21 mouse cellular contexts compared by ENCODE assay signal in the genomic region with DNA sequence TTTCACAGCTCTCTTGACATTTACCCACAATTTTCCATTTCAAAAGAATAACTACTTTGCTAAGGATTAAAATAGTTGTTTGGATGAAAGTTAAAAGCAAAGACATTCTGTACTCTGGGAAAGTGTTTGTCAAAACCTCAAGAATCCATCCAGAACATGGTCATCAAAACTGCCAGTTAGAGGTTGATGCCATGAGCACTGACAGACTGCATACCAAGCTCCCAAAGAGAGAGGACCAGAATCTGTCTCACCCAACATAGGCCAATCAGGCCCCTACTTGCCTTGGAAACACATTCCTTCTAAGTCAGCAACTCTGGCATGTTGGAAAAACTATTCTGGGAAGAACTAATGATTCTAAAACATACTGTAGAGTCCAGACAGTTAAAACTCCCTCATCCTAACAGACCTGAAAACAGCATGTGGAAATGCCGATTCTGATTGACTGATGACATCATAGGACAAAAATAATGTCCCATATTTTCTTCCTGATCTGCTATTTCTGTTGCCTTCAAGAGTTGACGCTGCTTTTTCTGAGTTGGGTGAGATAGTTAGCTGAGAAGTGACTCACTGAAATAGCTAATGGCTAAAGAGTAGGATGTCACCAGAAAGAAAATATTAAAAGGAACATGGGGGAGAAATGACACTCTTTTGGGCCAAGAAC.
DNase-seq lines count a peak whose midpoint lies in the region; ATAC-seq lines count a peak whose summit lies in the region.
"Had no signal": no experiment of that assay in that cellular context is flagged by ENCODE, and none has a peak within 500 bp of the region (broad histone marks: within the 10 kb centered on the region; RNA-seq: fewer than 3 reads in every experiment).

No protein-coding gene starts in this region.

- no peak overlapping the region for H3K9ac ChIP-seq in heart, embryonic 13.5 days
- H3K9ac ChIP-seq in embryonic facial prominence, embryonic 14.5 days (ENCODE audit: low read depth, low read length) = no peak overlapping the region
- no peak overlapping the region for H3K9ac ChIP-seq in hindbrain, embryonic 12.5 days
- H3K9ac ChIP-seq: embryonic facial prominence, embryonic 15.5 days; forebrain, embryonic 12.5 days had no signal

- no peak overlapping the region for H3K4me2 ChIP-seq in heart, embryonic 13.5 days
- no peak overlapping the region for H3K4me2 ChIP-seq in embryonic facial prominence, embryonic 14.5 days (ENCODE audit: low read depth, low read length)
- H3K4me2 ChIP-seq in hindbrain, embryonic 12.5 days (replicated peaks) = no peak overlapping the region
- H3K4me2 ChIP-seq: embryonic facial prominence, embryonic 15.5 days; forebrain, embryonic 12.5 days; heart, embryonic 11.5 days had no signal

- no peaks in the 10 kb centered on the region for H3K27me3 ChIP-seq in heart, embryonic 13.5 days (replicated peaks)
- H3K27me3 ChIP-seq in embryonic facial prominence, embryonic 14.5 days (replicated peaks; ENCODE audit: control insufficient read depth, insufficient read depth, low read length) = no peaks in the 10 kb centered on the region
- no peaks in the 10 kb centered on the region for H3K27me3 ChIP-seq in hindbrain, embryonic 12.5 days
- H3K27me3 ChIP-seq: CH12.LX; embryonic facial prominence, embryonic 15.5 days; forebrain, embryonic 12.5 days had no signal

- ATAC-seq in heart, embryonic 13.5 days (ENCODE audit: extremely low read depth, insufficient number of reproducible peaks, low FRiP score, low TSS enrichment) = no peak
- no peak for ATAC-seq in embryonic facial prominence, embryonic 14.5 days (ENCODE audit: low read depth)
- no peak for ATAC-seq in hindbrain, embryonic 12.5 days (ENCODE audit: low FRiP score)
- ATAC-seq: hindbrain, embryonic 16.5 days; inflammation-experienced regulatory T-cells, adult 6 months; intestine, postnatal 0 days had no signal

- no peak overlapping the region for H3K4me3 ChIP-seq in heart, embryonic 13.5 days
- no peak overlapping the region for H3K4me3 ChIP-seq in embryonic facial prominence, embryonic 14.5 days (ENCODE audit: low read depth, low read length)
- H3K4me3 ChIP-seq in hindbrain, embryonic 12.5 days = no peak overlapping the region
- H3K4me3 ChIP-seq: embryonic facial prominence, embryonic 15.5 days; forebrain, embryonic 12.5 days; heart, adult 2 months had no signal

- DNase-seq in heart, postnatal 4 days = no peak
- DNase-seq in brain, adult 2 months (ENCODE audit: low read depth, low spot score) = peak; percentile 62
- DNase-seq in embryonic facial prominence, embryonic 14.5 days (ENCODE audit: low spot score) = peak; percentile 33
- peak; percentile 15 for DNase-seq in mesoderm, embryonic 11.5 days (ENCODE audit: low read depth, low spot score)
- no peak for DNase-seq in right cerebral cortex, postnatal 14 days
- DNase-seq: adrenal gland, adult 8-10 months; adrenal gland, postnatal 36 days; cerebellum, adult 11 months; cerebellum, adult 9-10 months; cerebellum, postnatal 25 days; gastrocnemius, postnatal 14 days; heart, adult 2 months had no signal

- 0 out of 2 replicates have a peak, but pooled peaks cover 4% of the 10 kb centered on the region for H3K9me3 ChIP-seq in heart, embryonic 13.5 days
- no peaks in the 10 kb centered on the region; the same call in 1 of the 2 replicates for H3K9me3 ChIP-seq in embryonic facial prominence, embryonic 14.5 days (ENCODE audit: control insufficient read depth, low read length)
- no peaks in the 10 kb centered on the region for H3K9me3 ChIP-seq in hindbrain, embryonic 12.5 days (replicated peaks)
- H3K9me3 ChIP-seq: embryonic facial prominence, embryonic 15.5 days; forebrain, embryonic 12.5 days had no signal

- H3K27ac ChIP-seq in heart, embryonic 13.5 days (replicated peaks) = peak overlapping the region; percentile 6; the same call in 1 of the 2 replicates
- no peak overlapping the region for H3K27ac ChIP-seq in embryonic facial prominence, embryonic 14.5 days (replicated peaks; ENCODE audit: low read depth, low read length)
- H3K27ac ChIP-seq in hindbrain, embryonic 12.5 days = no peak overlapping the region
- H3K27ac ChIP-seq: embryonic facial prominence, embryonic 15.5 days; forebrain, embryonic 12.5 days; heart, adult 2 months had no signal

- H3K36me3 ChIP-seq in heart, embryonic 13.5 days = no peaks in the 10 kb centered on the region
- H3K36me3 ChIP-seq in embryonic facial prominence, embryonic 14.5 days (ENCODE audit: control insufficient read depth, insufficient read depth, low read length) = no peaks in the 10 kb centered on the region
- H3K36me3 ChIP-seq in hindbrain, embryonic 12.5 days = no peaks in the 10 kb centered on the region
- H3K36me3 ChIP-seq: embryonic facial prominence, embryonic 15.5 days; forebrain, embryonic 12.5 days had no signal

- peaks cover 30% of the 10 kb centered on the region for H3K4me1 ChIP-seq in heart, embryonic 13.5 days
- 0 out of 2 replicates have a peak, but pooled peaks cover 2% of the 10 kb centered on the region for H3K4me1 ChIP-seq in embryonic facial prominence, embryonic 14.5 days (ENCODE audit: control insufficient read depth, insufficient read depth, low read length)
- H3K4me1 ChIP-seq in hindbrain, embryonic 12.5 days = peaks cover 3% of the 10 kb centered on the region; the same call in 1 of the 2 replicates
- H3K4me1 ChIP-seq: forebrain, embryonic 12.5 days had no signal

- WGBS in heart, embryonic 13.5 days = 31% methylated on average over 2 of the region's 2 CpGs
- 66% methylated on average over 2 of the region's 2 CpGs for WGBS in embryonic facial prominence, embryonic 14.5 days
- WGBS in hindbrain, embryonic 12.5 days = 96% methylated on average over 2 of the region's 2 CpGs

Comparison
In these comparisons a context has a peak if more than half of its experiments do, and no peak if none do; other contexts are left out.
1. DNase-seq: peak in brain, adult 2 months (single experiment), embryonic facial prominence, embryonic 14.5 days (single experiment) and mesoderm, embryonic 11.5 days (single experiment); none in heart, postnatal 4 days (single experiment) and right cerebral cortex, postnatal 14 days (single experiment).